Mouse (Mus musculus): ENCODE data around the gene Adat3. TPM values are rescaled to one million over a fixed set of nuclear protein-coding genes. Genes with fewer than 3 reads are reported as not detected.

Gene Adat3
- polyA plus RNA-seq (2015; fragmentation: Nextera tagmentation; extraction: Ambion mirVana): 4.8 and 6.7 TPM in 2 replicates

- Histone ChIP-seq H3K9me3 (replicated peaks) (no peaks in the 10 kb centered on the region), H3K9ac (peak within 1 kb of the TSS; percentile 66), H3K27ac (peak within 1 kb of the TSS; percentile 80), H3K4me3 (peak within 1 kb of the TSS; percentile 60), H3K36me3 (ENCODE audit: poor library complexity, severe bottlenecking) (peaks cover 18% of the 10 kb centered on the region), H3K4me1 (peaks cover 25% of the 10 kb centered on the region), H3K4me2 (peak within 1 kb of the TSS; percentile 89), H3K27me3 (peaks cover 6% of the 10 kb centered on the region; the same call in 1 of the 2 replicates)
- WGBS: under 1% methylated on average over 54 of the region's 54 CpGs
- peak; percentile 97 for ATAC-seq
These were observed at the start of gene Adat3, which contains the start of gene Scamp4 for GRCm38 (mm10) chr10:80602698-80603325. Gene Adat3, plus strand, starts transcription at chr10:80602880. Gene Scamp4, plus strand, starts transcription at chr10:80602872.

DNA sequence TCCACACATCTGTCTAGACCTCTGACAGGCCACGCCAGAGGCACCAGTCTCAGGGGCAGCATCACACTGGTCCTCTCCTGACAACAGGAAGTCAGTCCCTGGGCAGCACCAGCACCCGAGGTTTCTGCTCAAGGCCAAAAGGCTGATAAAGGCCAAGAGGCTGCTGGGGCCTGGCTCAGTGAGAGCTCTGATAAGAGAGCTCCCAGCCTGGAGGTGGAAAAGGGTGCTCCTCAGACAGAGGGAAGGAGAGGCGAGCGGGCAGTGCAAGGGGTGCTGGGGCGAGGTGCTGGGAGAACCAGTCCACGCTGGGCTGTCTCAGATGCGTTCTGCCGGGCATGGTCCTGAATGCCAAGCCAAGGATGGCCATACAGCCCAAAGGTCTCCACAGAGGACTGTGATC is 49.1 kb upstream of the Adat3 start:
- H3K36me3 ChIP-seq (ENCODE audit: poor library complexity, severe bottlenecking): peaks cover 21% of the 10 kb centered on the region
- no peak for ATAC-seq
- H3K27ac ChIP-seq: no peak overlapping the region
- no peaks in the 10 kb centered on the region for H3K9me3 ChIP-seq (replicated peaks)
- no peak overlapping the region for H3K4me2 ChIP-seq
- H3K27me3 ChIP-seq: no peaks in the 10 kb centered on the region
- H3K4me3 ChIP-seq: no peak overlapping the region
- H3K9ac ChIP-seq: no peak overlapping the region
- peaks cover 11% of the 10 kb centered on the region for H3K4me1 ChIP-seq
- 92% methylated on average over 8 of the region's 8 CpGs for WGBS

DNA sequence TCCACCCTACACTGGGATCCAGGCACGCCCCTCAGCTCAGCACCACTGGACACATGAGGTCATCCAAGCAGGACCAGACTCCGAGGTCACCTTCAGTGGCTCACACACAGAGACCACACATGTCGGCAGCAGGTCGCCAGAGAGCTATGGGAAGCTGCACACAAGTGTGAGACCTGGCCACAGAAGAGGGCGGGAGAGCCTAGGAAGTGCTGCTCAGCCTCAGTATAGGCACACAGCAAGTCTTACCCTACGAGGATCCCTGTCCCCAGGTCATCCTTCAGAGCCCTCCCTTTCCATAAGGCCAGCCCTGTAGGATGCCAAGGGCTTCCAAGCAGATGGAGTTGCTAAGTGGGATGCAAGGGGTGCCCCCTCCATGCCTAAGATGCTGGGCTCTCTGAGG is 48.7 kb upstream of the Adat3 start:
- peaks cover 12% of the 10 kb centered on the region for H3K4me1 ChIP-seq
- no peak overlapping the region for H3K27ac ChIP-seq
- H3K4me2 ChIP-seq: no peak overlapping the region
- H3K9me3 ChIP-seq (replicated peaks): no peaks in the 10 kb centered on the region
- H3K27me3 ChIP-seq: no peaks in the 10 kb centered on the region
- H3K9ac ChIP-seq: no peak overlapping the region
- H3K4me3 ChIP-seq: no peak overlapping the region
- no peak for ATAC-seq
- WGBS: 89% methylated on average over 6 of the region's 6 CpGs
- peaks cover 17% of the 10 kb centered on the region for H3K36me3 ChIP-seq (ENCODE audit: poor library complexity, severe bottlenecking)

GRCm38 (mm10) chr10:80557346-80557965 is 45.2 kb upstream of the Adat3 start:
- Histone ChIP-seq H3K9ac (no peak overlapping the region), H3K9me3 (replicated peaks) (no peaks in the 10 kb centered on the region), H3K36me3 (ENCODE audit: poor library complexity, severe bottlenecking) (no peaks in the 10 kb centered on the region), H3K4me1 (peaks cover 33% of the 10 kb centered on the region), H3K4me3 (no peak overlapping the region), H3K27me3 (no peaks in the 10 kb centered on the region), H3K27ac (no peak overlapping the region), H3K4me2 (no peak overlapping the region)
- WGBS: 35% methylated on average over 5 of the region's 5 CpGs
- no peak for ATAC-seq

- Histone ChIP-seq H3K4me1 (peaks cover 37% of the 10 kb centered on the region), H3K9me3 (replicated peaks) (no peaks in the 10 kb centered on the region), H3K4me2 (0 out of 2 replicates have a peak overlapping the region, but pooled peaks have one; percentile 9), H3K9ac (no peak overlapping the region), H3K36me3 (ENCODE audit: poor library complexity, severe bottlenecking) (no peaks in the 10 kb centered on the region), H3K27ac (no peak overlapping the region), H3K27me3 (no peaks in the 10 kb centered on the region), H3K4me3 (no peak overlapping the region)
- ATAC-seq: no peak
- 90% methylated on average over 7 of the region's 7 CpGs for WGBS
These were observed 43.2 kb upstream of the Adat3 start for GRCm38 (mm10) chr10:80559431-80559830.

- Histone ChIP-seq H3K9me3 (replicated peaks) (no peaks in the 10 kb centered on the region), H3K36me3 (ENCODE audit: poor library complexity, severe bottlenecking) (0 out of 2 replicates have a peak, but pooled peaks cover 1% of the 10 kb centered on the region), H3K4me1 (peaks cover 37% of the 10 kb centered on the region), H3K9ac (peak overlapping the region; percentile 95), H3K27ac (no peak overlapping the region), H3K4me2 (peak overlapping the region; percentile 93), H3K4me3 (peak overlapping the region; percentile 99), H3K27me3 (no peaks in the 10 kb centered on the region)
- WGBS: under 1% methylated on average over 13 of the region's 13 CpGs
- ATAC-seq: no peak
These were observed 42.1 kb upstream of the Adat3 start for GRCm38 (mm10) chr10:80560621-80561020.

DNA sequence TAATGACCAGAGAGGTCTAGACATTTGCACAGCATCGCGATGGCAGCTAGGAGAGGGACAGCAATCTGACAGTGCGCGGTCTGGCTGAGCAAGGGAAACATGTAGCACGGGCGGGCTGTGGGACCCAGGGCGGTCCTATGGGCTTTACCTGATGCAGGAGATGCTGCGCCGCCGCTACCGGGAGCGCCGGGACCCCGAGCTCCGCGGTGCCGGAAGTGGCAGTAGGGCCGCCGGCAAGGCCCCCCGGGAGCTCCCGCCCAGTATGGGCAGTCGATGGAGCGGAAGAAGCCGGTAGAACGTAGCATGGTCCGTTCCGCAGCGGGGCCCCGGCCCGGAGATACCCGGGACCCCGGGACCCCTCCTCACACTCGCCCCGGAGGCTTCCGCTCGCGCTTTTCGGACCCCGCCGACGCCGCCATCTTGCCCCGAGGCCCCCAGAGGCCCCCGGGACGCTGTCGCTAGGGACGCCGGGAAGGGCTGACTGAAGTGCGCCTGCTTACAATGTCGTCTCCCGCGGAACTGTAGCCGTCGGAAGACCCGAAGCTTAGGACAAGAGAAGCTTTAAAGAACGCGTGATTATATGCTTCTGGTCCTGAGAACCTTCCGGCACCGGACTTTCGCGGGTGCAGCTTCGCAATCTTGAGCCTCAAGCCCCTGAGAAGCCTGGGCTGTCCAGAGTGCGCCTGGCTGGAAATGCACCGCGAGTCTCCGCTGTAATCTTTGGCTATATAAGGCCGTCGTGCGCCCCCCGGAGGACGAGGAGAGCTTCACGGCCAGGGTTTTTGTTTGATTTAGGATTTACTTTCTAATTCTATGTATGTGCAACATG is 41.4 kb upstream of the Adat3 start, which contains the start of gene Rexo1:
Gene Rexo1, minus strand, starts transcription at position 445 of the 829 bp plus-strand sequence.
- H3K9me3 ChIP-seq (replicated peaks): no peaks in the 10 kb centered on the region
- peak within 1 kb of the TSS; percentile 93 for H3K4me2 ChIP-seq
- no peaks in the 10 kb centered on the region for H3K27me3 ChIP-seq
- peak within 1 kb of the TSS; percentile 90 for H3K27ac ChIP-seq
- peaks cover 42% of the 10 kb centered on the region for H3K4me1 ChIP-seq
- peak within 1 kb of the TSS; percentile 95 for H3K9ac ChIP-seq
- peak within 1 kb of the TSS; percentile 99 for H3K4me3 ChIP-seq
- WGBS: under 1% methylated on average over 72 of the region's 72 CpGs
- H3K36me3 ChIP-seq (ENCODE audit: poor library complexity, severe bottlenecking): 0 out of 2 replicates have a peak, but pooled peaks cover 5% of the 10 kb centered on the region
- peak; percentile 86 for ATAC-seq

DNA sequence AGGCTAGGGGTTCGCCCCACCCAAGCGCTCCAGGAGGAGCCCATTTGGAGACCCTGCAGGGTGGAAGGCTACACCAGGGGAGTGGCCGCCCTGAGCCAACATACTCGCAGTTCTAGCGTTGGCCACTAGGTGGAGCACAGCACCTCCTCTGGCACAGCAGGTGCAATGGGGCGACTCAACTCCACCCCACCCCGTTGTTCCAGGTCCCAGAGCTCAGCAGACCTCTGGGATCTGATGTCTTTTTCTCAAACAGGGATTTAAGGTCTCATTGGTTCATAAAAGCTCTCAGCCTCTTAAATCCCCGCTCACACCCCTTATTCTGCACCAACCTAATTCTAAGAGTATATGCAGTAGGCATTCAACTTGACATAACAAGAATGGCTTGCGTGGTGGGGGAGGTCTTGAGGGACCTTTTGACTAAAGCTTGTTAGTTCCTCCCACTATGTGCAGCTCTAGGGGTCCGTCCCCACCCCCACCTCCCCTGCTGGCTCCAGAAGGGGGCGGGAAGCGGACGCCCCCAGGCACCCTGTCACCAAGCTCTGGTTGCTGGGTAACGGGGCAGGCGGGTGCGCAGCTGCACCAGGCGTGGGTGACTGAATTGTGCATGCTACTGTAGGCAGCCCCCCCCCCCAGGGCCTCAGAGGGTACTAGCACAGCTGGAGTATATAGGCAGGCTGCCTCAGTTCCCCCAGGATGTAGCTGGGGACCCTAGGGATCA is 36.1 kb upstream of the Adat3 start:
- 9% methylated on average over 17 of the region's 17 CpGs for WGBS
- H3K36me3 ChIP-seq (ENCODE audit: poor library complexity, severe bottlenecking): peaks cover 20% of the 10 kb centered on the region
- H3K4me1 ChIP-seq: peaks cover 41% of the 10 kb centered on the region
- peak overlapping the region; percentile 47 for H3K4me2 ChIP-seq
- peak overlapping the region; percentile 83 for H3K27ac ChIP-seq
- peak overlapping the region; percentile 9; the same call in 1 of the 2 replicates for H3K4me3 ChIP-seq
- H3K27me3 ChIP-seq: no peaks in the 10 kb centered on the region
- H3K9me3 ChIP-seq (replicated peaks): no peaks in the 10 kb centered on the region
- H3K9ac ChIP-seq: peak overlapping the region; percentile 41
- peak; percentile 68 for ATAC-seq

DNA sequence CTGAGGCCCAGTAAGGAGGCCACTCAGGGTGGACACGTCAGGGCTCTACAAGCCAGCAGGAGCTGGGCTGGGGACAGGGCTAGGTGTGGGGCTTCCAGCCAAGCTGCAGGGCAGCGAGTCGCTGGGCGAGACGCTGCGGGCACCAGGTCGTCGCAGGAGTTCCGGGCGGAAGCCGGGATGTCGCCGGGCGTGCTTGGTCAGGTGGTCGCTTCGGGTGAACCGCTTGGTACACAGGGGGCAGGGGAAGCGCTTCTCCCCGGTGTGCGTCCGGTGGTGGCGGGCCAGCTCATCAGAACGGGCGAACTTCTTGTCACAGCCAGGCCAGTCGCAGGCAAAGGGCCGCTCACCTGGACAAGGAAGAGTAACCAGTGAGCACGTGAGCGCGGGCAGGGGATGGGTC is 33.8 kb upstream of the Adat3 start:
- H3K27me3 ChIP-seq: no peaks in the 10 kb centered on the region
- no peak overlapping the region for H3K4me2 ChIP-seq
- H3K27ac ChIP-seq: no peak overlapping the region
- no peak overlapping the region for H3K4me3 ChIP-seq
- 0 out of 2 replicates have a peak overlapping the region, but pooled peaks have one; percentile 0 for H3K9ac ChIP-seq
- no peaks in the 10 kb centered on the region for H3K9me3 ChIP-seq (replicated peaks)
- 95% methylated on average over 29 of the region's 29 CpGs for WGBS
- no peak for ATAC-seq
- H3K36me3 ChIP-seq (ENCODE audit: poor library complexity, severe bottlenecking): peaks cover 20% of the 10 kb centered on the region
- H3K4me1 ChIP-seq: peaks cover 50% of the 10 kb centered on the region

DNA sequence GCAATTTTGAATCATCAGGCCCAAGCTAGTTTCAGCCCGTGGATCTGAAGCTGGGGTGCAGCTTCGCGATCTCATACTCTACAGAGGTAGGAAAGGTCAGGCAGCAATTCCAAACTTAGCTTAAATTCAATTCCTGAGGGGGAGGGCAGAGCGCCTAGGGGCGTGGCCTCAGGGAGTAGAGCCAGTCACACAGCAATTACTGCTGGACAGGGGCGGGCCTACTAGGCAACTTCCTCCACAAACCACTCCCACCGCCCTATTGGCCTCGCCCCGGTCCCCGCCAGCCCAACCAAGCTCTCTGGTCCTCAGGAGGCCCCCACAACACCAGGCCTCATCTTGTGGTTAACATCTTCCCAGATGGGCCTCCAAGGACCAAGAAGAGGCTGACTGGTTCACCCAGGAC is 33.0 kb upstream of the Adat3 start:
- Histone ChIP-seq H3K4me1 (peaks cover 57% of the 10 kb centered on the region), H3K9ac (no peak overlapping the region), H3K36me3 (ENCODE audit: poor library complexity, severe bottlenecking) (peaks cover 20% of the 10 kb centered on the region), H3K4me3 (no peak overlapping the region), H3K4me2 (no peak overlapping the region), H3K27me3 (no peaks in the 10 kb centered on the region), H3K27ac (no peak overlapping the region), H3K9me3 (replicated peaks) (no peaks in the 10 kb centered on the region)
- ATAC-seq: no peak
- 37% methylated on average over 10 of the region's 10 CpGs for WGBS

GRCm38 (mm10) chr10:80570419-80570818 is 32.3 kb upstream of the Adat3 start:
- Histone ChIP-seq H3K4me1 (peaks cover 65% of the 10 kb centered on the region), H3K4me3 (no peak overlapping the region), H3K9ac (peak overlapping the region; percentile 63; the same call in 1 of the 2 replicates), H3K9me3 (replicated peaks) (no peaks in the 10 kb centered on the region), H3K27ac (0 out of 2 replicates have a peak overlapping the region, but pooled peaks have one; percentile 31), H3K27me3 (no peaks in the 10 kb centered on the region), H3K36me3 (ENCODE audit: poor library complexity, severe bottlenecking) (peaks cover 20% of the 10 kb centered on the region), H3K4me2 (peak overlapping the region; percentile 52; the same call in 1 of the 2 replicates)
- 88% methylated on average over 10 of the region's 10 CpGs for WGBS
- ATAC-seq: no peak

Data from forebrain, embryonic 13.5 days (tissue).